Mouse (Mus musculus) lung, adult 2 months (tissue): ENCODE results near the gene Hmmr.

Experiments used
- CTCF ChIP-seq: fragments of 200-500 bp; IDR thresholded peaks from 2 replicates; pipeline ENCODE4 v1.5.1; 2011; ENCODE audit warnings: mild to moderate bottlenecking, low read length, control low read depth; ENCODE audit not compliant: insufficient read depth
- POLR2A ChIP-seq: fragments of 200-500 bp; IDR thresholded peaks from 2 replicates; pipeline ENCODE4 v1.6.1; 2011; ENCODE audit warnings: low read depth, mild to moderate bottlenecking, control low read depth, low read length, borderline replicate concordance; ENCODE audit errors: extremely low read depth

DNA sequence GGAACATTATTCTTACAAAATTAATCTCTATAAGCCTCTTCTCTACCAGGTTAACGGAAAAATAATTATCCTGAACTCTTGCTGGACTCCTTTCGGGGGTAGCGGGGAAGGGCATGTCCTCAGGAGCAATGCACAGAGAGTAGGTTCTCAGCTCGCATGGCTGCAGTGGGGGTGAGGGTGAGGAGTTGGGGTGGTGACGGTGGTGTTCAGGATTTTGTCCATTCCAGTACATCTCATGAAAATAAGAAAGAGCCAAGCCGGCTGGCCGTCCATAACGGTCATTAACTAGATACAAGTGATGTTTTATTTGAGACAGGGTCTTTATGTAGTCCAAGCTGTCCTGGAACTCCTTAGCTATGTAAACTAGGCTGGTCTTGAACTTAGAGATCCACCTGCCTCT is 22.7 kb upstream of the Hmmr start:
- TF ChIP-seq POLR2A (no peak), CTCF (no peak)
